Mouse (Mus musculus) embryonic facial prominence, embryonic 10.5 days (tissue): ENCODE data around the gene Otub2. TPM values are rescaled to one million over a fixed set of nuclear protein-coding genes. Genes with fewer than 3 reads are reported as not detected.

Source experiments
- DNase-seq: peaks from one replicate; pipeline ENCODE4 v3.0.0-alpha.2; 2017; ENCODE audit warnings: low spot score
- H3K27ac ChIP-seq: fragments of 300-500 bp; sonication (generic); replicated peaks from 2 replicates; pipeline ENCODE4 v1.5.1; 2016; ENCODE audit warnings: mild to moderate bottlenecking
- H3K27me3 ChIP-seq: fragments of 300-500 bp; sonication (generic); replicated peaks from 2 replicates; pipeline ENCODE4 v1.6.1; 2016; ENCODE audit warnings: low read depth, mild to moderate bottlenecking; ENCODE audit not compliant: poor library complexity, severe bottlenecking
- H3K36me3 ChIP-seq: fragments of 300-500 bp; sonication (generic); replicated peaks from 2 replicates; pipeline ENCODE4 v1.6.1; 2016; ENCODE audit warnings: mild to moderate bottlenecking, moderate library complexity
- H3K4me1 ChIP-seq: fragments of 300-500 bp; sonication (generic); 2 replicates; pipeline ENCODE4 v1.6.1; 2016
- H3K4me3 ChIP-seq: fragments of 300-500 bp; sonication (generic); 2 replicates; pipeline ENCODE4 v1.5.1; 2016; ENCODE audit warnings: mild to moderate bottlenecking, moderate library complexity
- H3K9me3 ChIP-seq: fragments of 300-500 bp; sonication (generic); 2 replicates; pipeline ENCODE4 v1.6.1; 2016; ENCODE audit warnings: mild to moderate bottlenecking
- WGBS: fragments of 180-500 bp; shearing (Covaris S2); methylation state at CpG from one replicate; pipeline ENCODE4 v1.1.7; 2016; 5-methylcytosine and 5-hydroxymethylcytosine counted together
- polyA plus RNA-seq: library from polyadenylated mRNA; unstranded; fragments of >200 nt; fragmentation: Nextera tagmentation; extraction: Ambion mirVana; gene quantifications from 2 replicates; pipeline ENCODE4 v1.2.1, GENCODE M21; 2016

The Otub2 gene
- polyA plus RNA-seq, 1 experiment from 2014 or later: 8.7 TPM

DNA sequence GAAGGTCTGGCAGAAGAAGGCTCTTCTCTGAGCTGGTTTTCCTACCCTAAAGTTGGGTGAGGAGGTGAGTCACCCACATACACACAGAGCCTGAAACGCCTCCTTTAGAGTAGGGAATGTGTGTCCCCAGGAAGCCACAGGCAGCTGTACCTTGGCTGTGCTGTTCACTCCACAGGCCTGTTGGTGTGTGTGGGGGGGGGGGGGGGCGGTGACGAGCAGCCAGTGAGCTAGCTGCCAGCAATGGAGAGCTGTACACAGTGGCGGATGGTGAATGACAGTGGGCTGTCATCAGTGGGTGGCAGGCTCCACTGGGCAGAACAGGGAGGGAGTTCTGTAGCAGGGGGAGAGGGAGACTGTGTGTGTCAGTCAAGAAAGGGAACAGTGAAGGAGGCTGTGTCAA is 11.7 kb upstream of the Otub2 start:
- no peak overlapping the region for H3K27ac ChIP-seq
- H3K27me3 ChIP-seq: no peaks in the 10 kb centered on the region
- no peak for DNase-seq
- 85% methylated on average over 4 of the region's 4 CpGs for WGBS
- H3K36me3 ChIP-seq: no peaks in the 10 kb centered on the region
- no peak overlapping the region for H3K4me3 ChIP-seq
- no peaks in the 10 kb centered on the region for H3K9me3 ChIP-seq
- 0 out of 2 replicates have a peak, but pooled peaks cover 2% of the 10 kb centered on the region for H3K4me1 ChIP-seq

GRCm38 (mm10) chr12:103380226-103380625 is 8.3 kb upstream of the Otub2 start:
- no peak for DNase-seq
- Histone ChIP-seq H3K36me3 (no peaks in the 10 kb centered on the region), H3K4me1 (0 out of 2 replicates have a peak, but pooled peaks cover 2% of the 10 kb centered on the region), H3K4me3 (no peak overlapping the region), H3K27ac (no peak overlapping the region), H3K9me3 (no peaks in the 10 kb centered on the region), H3K27me3 (no peaks in the 10 kb centered on the region)
- 82% methylated on average over 4 of the region's 4 CpGs for WGBS

- 67% methylated on average over 2 of the region's 2 CpGs for WGBS
- no peak for DNase-seq
- Histone ChIP-seq H3K27ac (peak overlapping the region; percentile 92), H3K36me3 (no peaks in the 10 kb centered on the region), H3K27me3 (no peaks in the 10 kb centered on the region), H3K4me1 (peaks cover 40% of the 10 kb centered on the region), H3K4me3 (peak overlapping the region; percentile 82), H3K9me3 (no peaks in the 10 kb centered on the region)
Observed at GRCm38 (mm10) chr12:103389348-103389727, 856 bp downstream of the Otub2 start.

- H3K27me3 ChIP-seq: no peaks in the 10 kb centered on the region
- H3K9me3 ChIP-seq: no peaks in the 10 kb centered on the region
- peak overlapping the region; percentile 82; the same call in 1 of the 2 replicates for H3K4me3 ChIP-seq
- no peaks in the 10 kb centered on the region for H3K36me3 ChIP-seq
- peaks cover 40% of the 10 kb centered on the region for H3K4me1 ChIP-seq
- H3K27ac ChIP-seq: no peak overlapping the region
- WGBS: 82% methylated on average over 4 of the region's 4 CpGs
- no peak for DNase-seq
Observed at GRCm38 (mm10) chr12:103389982-103390381, 1.5 kb downstream of the Otub2 start.

GRCm38 (mm10) chr12:103391098-103391497 is 2.6 kb downstream of the Otub2 start:
- DNase-seq: no peak
- Histone ChIP-seq H3K27me3 (no peaks in the 10 kb centered on the region), H3K9me3 (no peaks in the 10 kb centered on the region), H3K4me1 (peaks cover 40% of the 10 kb centered on the region), H3K4me3 (no peak overlapping the region), H3K36me3 (no peaks in the 10 kb centered on the region), H3K27ac (no peak overlapping the region)
- WGBS: 83% methylated on average over 7 of the region's 7 CpGs

- Histone ChIP-seq H3K27ac (peak overlapping the region; percentile 41; the same call in 1 of the 2 replicates), H3K27me3 (no peaks in the 10 kb centered on the region)
- WGBS: 68% methylated on average over 6 of the region's 6 CpGs
Observed at GRCm38 (mm10) chr12:103393528-103393927, 5.0 kb downstream of the Otub2 start.

DNA sequence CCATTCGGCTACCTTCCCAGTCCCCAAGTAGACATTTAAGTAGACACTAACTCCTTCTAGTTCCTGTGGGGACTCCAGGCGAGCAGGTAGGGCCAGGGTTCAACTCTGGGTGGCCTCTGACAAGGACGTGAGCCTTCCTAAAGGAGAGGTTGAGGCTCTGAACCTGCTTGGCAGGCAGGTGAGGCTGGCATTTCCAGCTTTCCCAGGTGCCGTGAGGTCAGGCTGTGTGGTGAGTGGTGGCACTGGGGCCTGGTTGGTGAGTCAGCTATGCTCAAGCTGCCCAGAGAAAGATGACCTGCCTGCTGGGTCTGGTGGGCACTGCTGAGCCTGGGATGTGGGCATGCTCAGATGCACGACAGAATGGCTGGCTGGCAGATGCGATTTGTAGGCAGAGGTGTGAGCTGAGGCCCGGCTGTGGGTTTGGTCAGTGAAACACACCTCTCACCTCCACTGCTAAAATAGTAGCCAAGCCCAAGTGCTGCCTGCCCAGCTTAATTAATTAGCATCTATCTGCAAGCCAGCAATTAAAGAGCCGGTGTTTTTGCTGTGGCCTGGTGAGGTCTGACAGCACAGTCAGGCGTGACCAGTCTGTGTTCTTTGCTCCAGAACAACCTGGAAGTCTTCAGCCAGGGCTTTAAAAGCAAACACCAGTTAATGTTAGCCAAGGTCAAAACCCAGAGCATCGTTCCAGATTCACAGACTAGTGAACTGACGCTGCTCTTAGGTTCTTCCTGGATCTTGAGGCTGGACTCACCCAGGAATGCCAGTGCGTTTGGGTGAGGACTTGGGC is 7.2 kb downstream of the Otub2 start:
- DNase-seq: no peak
- WGBS: 79% methylated on average over 12 of the region's 12 CpGs
- Histone ChIP-seq H3K9me3 (no peaks in the 10 kb centered on the region), H3K4me3 (no peak overlapping the region), H3K36me3 (0 out of 2 replicates have a peak, but pooled peaks cover 2% of the 10 kb centered on the region), H3K27ac (no peak overlapping the region), H3K27me3 (no peaks in the 10 kb centered on the region), H3K4me1 (peaks cover 25% of the 10 kb centered on the region)

More at GRCm38 (mm10) chr12:103393528-103393927, 5.0 kb downstream of the Otub2 start:
- no peak for DNase-seq
- Histone ChIP-seq H3K36me3 (no peaks in the 10 kb centered on the region), H3K4me3 (no peak overlapping the region), H3K4me1 (peaks cover 40% of the 10 kb centered on the region), H3K9me3 (no peaks in the 10 kb centered on the region)

GRCm38 (mm10) chr12:103396751-103397150 is 8.3 kb downstream of the Otub2 start:
- Histone ChIP-seq H3K4me3 (no peak overlapping the region), H3K27me3 (no peaks in the 10 kb centered on the region), H3K27ac (no peak overlapping the region), H3K36me3 (0 out of 2 replicates have a peak, but pooled peaks cover 8% of the 10 kb centered on the region), H3K9me3 (no peaks in the 10 kb centered on the region), H3K4me1 (peaks cover 15% of the 10 kb centered on the region)
- DNase-seq: no peak
- WGBS: 81% methylated on average over 7 of the region's 7 CpGs

GRCm38 (mm10) chr12:103404131-103404530 is 15.6 kb downstream of the Otub2 start:
- no peak overlapping the region for H3K27ac ChIP-seq
- no peak for DNase-seq
- H3K4me1 ChIP-seq: no peaks in the 10 kb centered on the region
- no peak overlapping the region for H3K4me3 ChIP-seq
- no peaks in the 10 kb centered on the region for H3K9me3 ChIP-seq
- peaks cover 75% of the 10 kb centered on the region for H3K36me3 ChIP-seq
- no peaks in the 10 kb centered on the region for H3K27me3 ChIP-seq
- 89% methylated on average over 18 of the region's 18 CpGs for WGBS

DNA sequence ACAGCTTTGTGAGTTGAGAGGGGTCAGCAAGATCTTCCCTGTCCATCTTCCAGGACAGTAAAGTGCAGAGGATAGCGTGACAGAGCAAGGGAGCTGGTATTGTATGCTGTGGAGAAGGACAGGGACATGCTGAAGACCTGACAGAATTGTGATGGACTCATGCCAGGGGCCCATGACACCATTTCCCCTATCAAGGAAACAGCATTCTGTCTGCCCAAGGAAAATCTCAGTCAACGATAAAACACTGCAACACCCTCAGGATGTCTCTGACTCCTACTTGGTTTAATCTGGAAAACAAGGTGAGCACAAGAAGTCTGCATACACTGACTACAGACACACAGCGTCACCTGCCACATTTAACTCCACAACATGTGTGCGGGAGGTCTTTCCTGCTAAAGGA is 19.2 kb downstream of the Otub2 start, which contains the start of gene 9330161L09Rik:
9330161L09Rik (minus strand) TSS at position 101 of the 400 bp plus-strand sequence.
- H3K27ac ChIP-seq: no peak within 1 kb of the TSS
- H3K36me3 ChIP-seq: peaks cover 97% of the 10 kb centered on the region
- no peaks in the 10 kb centered on the region for H3K27me3 ChIP-seq
- no peaks in the 10 kb centered on the region for H3K9me3 ChIP-seq
- no peak within 1 kb of the TSS for H3K4me3 ChIP-seq
- WGBS: 95% methylated on average over 4 of the region's 4 CpGs
- no peaks in the 10 kb centered on the region for H3K4me1 ChIP-seq
- no peak for DNase-seq

- 94% methylated on average over 10 of the region's 10 CpGs for WGBS
- peaks cover 97% of the 10 kb centered on the region for H3K36me3 ChIP-seq
- DNase-seq: no peak
- H3K27ac ChIP-seq: no peak overlapping the region
- no peaks in the 10 kb centered on the region for H3K9me3 ChIP-seq
- no peak overlapping the region for H3K4me3 ChIP-seq
- H3K27me3 ChIP-seq: no peaks in the 10 kb centered on the region
- no peaks in the 10 kb centered on the region for H3K4me1 ChIP-seq
Observed at GRCm38 (mm10) chr12:103408144-103408543, 19.7 kb downstream of the Otub2 start.

- Histone ChIP-seq H3K4me3 (peak overlapping the region; percentile 97), H3K36me3 (peaks cover 26% of the 10 kb centered on the region), H3K4me1 (peaks cover 26% of the 10 kb centered on the region), H3K27ac (peak overlapping the region; percentile 87), H3K9me3 (no peaks in the 10 kb centered on the region), H3K27me3 (no peaks in the 10 kb centered on the region)
- no peak for DNase-seq
- WGBS: 9% methylated on average over 33 of the region's 33 CpGs
Observed at GRCm38 (mm10) chr12:103425016-103425728, 36.7 kb downstream of the Otub2 start.
